Mouse (Mus musculus) MEL (cell line): ENCODE data around the gene Magi2. TPM values are rescaled to one million over a fixed set of nuclear protein-coding genes. Genes with fewer than 3 reads are reported as not detected.
"Not testable (repeated sequence)": the region's sequence is repeated elsewhere in the genome, so short reads cannot be mapped to it uniquely, and the experiment has no call there.

Source experiments
- DNase-seq: peaks from one replicate; pipeline ENCODE4 v3.0.0; 2011; ENCODE audit warnings: low read depth, low spot score
- H3K27ac ChIP-seq: 2 replicates; pipeline ENCODE4 v1.5.1; 2012; ENCODE audit warnings: low read depth, mild to moderate bottlenecking, control low read depth, low read length, moderate library complexity; ENCODE audit not compliant: control insufficient read depth
- H3K27me3 ChIP-seq, 2 experiments: fragments of 150-350 bp in 1 of 2; sonication (generic) in 1 of 2; 2 replicates each; pipeline ENCODE4 v1.6.1; 2012; ENCODE audit warnings: low read length in 2 of 2, mild to moderate bottlenecking in 2 of 2, improper control_type of control experiment in 1 of 2, moderate library complexity in 1 of 2; ENCODE audit not compliant: insufficient read depth in 2 of 2, control insufficient read depth in 1 of 2
- H3K36me3 ChIP-seq, 2 experiments: 2 replicates each; pipeline ENCODE4 v1.6.1; 2012 to 2014; ENCODE audit warnings: low read length in 2 of 2, improper control_type of control experiment in 1 of 2, inconsistent platforms in 1 of 2, mild to moderate bottlenecking in 1 of 2; ENCODE audit not compliant: insufficient read depth in 2 of 2, control insufficient read depth in 1 of 2
- H3K4me1 ChIP-seq, 2 experiments: fragments of 150-350 bp in 1 of 2; sonication (generic) in 1 of 2; 2 replicates each; pipeline ENCODE4 v1.6.1; 2012; ENCODE audit warnings: low read length in 2 of 2, improper control_type of control experiment in 1 of 2, mild to moderate bottlenecking in 1 of 2; ENCODE audit not compliant: insufficient read depth in 2 of 2, control insufficient read depth in 1 of 2
- H3K4me3 ChIP-seq, 2 experiments: fragments of 150-350 bp in 1 of 2; sonication (generic) in 1 of 2; 2 replicates each; pipeline ENCODE4 v1.5.1; 2012; ENCODE audit warnings: low read depth in 2 of 2, low read length in 2 of 2, mild to moderate bottlenecking in 2 of 2, moderate library complexity in 2 of 2, control low read depth in 1 of 2, improper control_type of control experiment in 1 of 2; ENCODE audit not compliant: control insufficient read depth in 1 of 2, insufficient read depth in 1 of 2
- H3K79me2 ChIP-seq: 2 replicates; pipeline ENCODE4 v1.6.1; 2012; ENCODE audit warnings: mild to moderate bottlenecking, low read length, moderate library complexity; ENCODE audit not compliant: control insufficient read depth, poor library complexity, insufficient read depth
- H3K9ac ChIP-seq: 2 replicates; pipeline ENCODE4 v1.6.1; 2012; ENCODE audit warnings: low read depth, mild to moderate bottlenecking, control low read depth, low read length, moderate library complexity; ENCODE audit not compliant: control insufficient read depth, poor library complexity, severe bottlenecking
- H3K9me3 ChIP-seq: fragments of 150-350 bp; sonication (generic); replicated peaks from 2 replicates; pipeline ENCODE4 v1.6.1; 2012; ENCODE audit warnings: mild to moderate bottlenecking, low read length, improper control_type of control experiment, moderate library complexity; ENCODE audit not compliant: insufficient read depth
- CHD2 ChIP-seq: IDR thresholded peaks from 2 replicates; pipeline ENCODE4 v1.6.1; 2011; ENCODE audit warnings: low read length, improper control_type of control experiment
- CTCF ChIP-seq, 3 experiments: IDR thresholded peaks in 2 of 3; conservative IDR thresholded peaks in 1 of 3; 2 replicates each; pipeline ENCODE4 v1.5.1; 2011 to 2012; ENCODE audit warnings: low read length in 3 of 3, low read depth in 2 of 3, mild to moderate bottlenecking in 2 of 3, improper control_type of control experiment in 1 of 3, inconsistent platforms in 1 of 3, mixed read lengths in 1 of 3, moderate library complexity in 1 of 3; ENCODE audit not compliant: control insufficient read depth in 1 of 3, insufficient read depth in 1 of 3, poor library complexity in 1 of 3, severe bottlenecking in 1 of 3
- ELF1 ChIP-seq: IDR thresholded peaks from 2 replicates; pipeline ENCODE4 v1.6.1; 2014; ENCODE audit warnings: low read depth, mild to moderate bottlenecking, inconsistent platforms, low read length, improper control_type of control experiment, moderate library complexity
- GABPA ChIP-seq: IDR thresholded peaks from 2 replicates; pipeline ENCODE4 v1.6.1; 2012; ENCODE audit warnings: low read depth, mild to moderate bottlenecking, inconsistent platforms, low read length, improper control_type of control experiment, moderate library complexity
- GATA1 ChIP-seq: IDR thresholded peaks from 2 replicates; pipeline ENCODE4 v1.6.1; 2011; ENCODE audit warnings: low read depth, low read length, improper control_type of control experiment
- HCFC1 ChIP-seq: IDR thresholded peaks from 2 replicates; pipeline ENCODE4 v1.6.1; 2012; ENCODE audit warnings: low read depth, mild to moderate bottlenecking, inconsistent platforms, low read length, improper control_type of control experiment, moderate library complexity
- KAT2A ChIP-seq: conservative IDR thresholded peaks from 2 replicates; pipeline ENCODE4 v1.6.1; 2012; ENCODE audit warnings: low read depth, low read length, improper control_type of control experiment, inconsistent platforms
- MAZ ChIP-seq: IDR thresholded peaks from 2 replicates; pipeline ENCODE4 v1.6.1; 2012; ENCODE audit warnings: low read depth, mild to moderate bottlenecking, inconsistent platforms, low read length, improper control_type of control experiment
- MYC ChIP-seq: IDR thresholded peaks from 2 replicates; pipeline ENCODE4 v1.6.1; 2011; ENCODE audit warnings: low read depth, mild to moderate bottlenecking, low read length, improper control_type of control experiment, moderate library complexity
- NRF1 ChIP-seq: IDR thresholded peaks from 2 replicates; pipeline ENCODE4 v1.6.1; 2014; ENCODE audit warnings: low read depth, mild to moderate bottlenecking, inconsistent platforms, low read length, improper control_type of control experiment, moderate library complexity; ENCODE audit not compliant: poor library complexity, insufficient read depth, severe bottlenecking
- POLR2A ChIP-seq, 2 experiments: IDR thresholded peaks; 2 replicates each; pipeline ENCODE4 v1.6.1; 2011 to 2012; ENCODE audit warnings: low read length in 2 of 2, mild to moderate bottlenecking in 2 of 2, control low read depth in 1 of 2, improper control_type of control experiment in 1 of 2, low read depth in 1 of 2, moderate library complexity in 1 of 2; ENCODE audit not compliant: control insufficient read depth in 1 of 2, insufficient read depth in 1 of 2, poor library complexity in 1 of 2
- POLR2AphosphoS2 ChIP-seq: IDR thresholded peaks from 2 replicates; pipeline ENCODE4 v1.6.1; 2011; ENCODE audit warnings: low read length, improper control_type of control experiment
- RAD21 ChIP-seq: IDR thresholded peaks from 2 replicates; pipeline ENCODE4 v1.6.1; 2011; ENCODE audit warnings: mild to moderate bottlenecking, low read depth, low read length, improper control_type of control experiment
- RCOR1 ChIP-seq: IDR thresholded peaks from 2 replicates; pipeline ENCODE4 v1.6.1; 2012; ENCODE audit warnings: low read depth, mild to moderate bottlenecking, inconsistent platforms, low read length, improper control_type of control experiment
- SIN3A ChIP-seq: IDR thresholded peaks from 2 replicates; pipeline ENCODE4 v1.6.1; 2012; ENCODE audit warnings: low read length, improper control_type of control experiment, inconsistent platforms
- TAL1 ChIP-seq: IDR thresholded peaks from 2 replicates; pipeline ENCODE4 v1.6.1; 2012; ENCODE audit warnings: mild to moderate bottlenecking, inconsistent platforms, low read length, moderate library complexity, mixed read lengths
- TBP ChIP-seq: IDR thresholded peaks from 2 replicates; pipeline ENCODE4 v1.8.0; 2011; ENCODE audit warnings: low read depth, low read length, improper control_type of control experiment
- TCF12 ChIP-seq: IDR thresholded peaks from 2 replicates; pipeline ENCODE4 v1.6.1; 2014; ENCODE audit warnings: low read depth, mild to moderate bottlenecking, inconsistent platforms, low read length, improper control_type of control experiment, moderate library complexity
- UBTF ChIP-seq: IDR thresholded peaks from 2 replicates; pipeline ENCODE4 v1.6.1; 2012; ENCODE audit warnings: low read depth, mild to moderate bottlenecking, inconsistent platforms, low read length, improper control_type of control experiment, moderate library complexity, borderline replicate concordance; ENCODE audit not compliant: insufficient read depth
- USF2 ChIP-seq, 2 experiments: IDR thresholded peaks; 2 replicates each; pipeline ENCODE4 v1.6.1; 2011 to 2012; ENCODE audit warnings: improper control_type of control experiment in 2 of 2, low read length in 2 of 2, borderline replicate concordance in 1 of 2, inconsistent platforms in 1 of 2, low read depth in 1 of 2, mild to moderate bottlenecking in 1 of 2; ENCODE audit not compliant: insufficient read depth in 1 of 2
- ZC3H11A ChIP-seq: IDR thresholded peaks from 2 replicates; pipeline ENCODE4 v1.6.1; 2012; ENCODE audit warnings: low read depth, mild to moderate bottlenecking, inconsistent platforms, low read length, improper control_type of control experiment
- ZMIZ1 ChIP-seq: IDR thresholded peaks from 2 replicates; pipeline ENCODE4 v1.6.1; 2012; ENCODE audit warnings: low read depth, mild to moderate bottlenecking, inconsistent platforms, low read length, improper control_type of control experiment, moderate library complexity
- polyA plus RNA-seq, 2 experiments: library from polyadenylated mRNA; stranded (reverse) in 1 of 2; unstranded in 1 of 2; fragments of >175 nt in 1 of 2; fragments of >200 nt in 1 of 2; gene quantifications; 2 replicates each; pipeline versions ENCODE4 v1.2.1 to v1.2.4; 2012; ENCODE audit warnings: low replicate concordance in 2 of 2, low read depth in 1 of 2; ENCODE audit not compliant: insufficient read length in 2 of 2, insufficient read depth in 1 of 2, missing spikeins in 1 of 2
- total RNA-seq: library from RNA; depleted of rRNA; stranded (reverse); fragments of 300-350 nt; gene quantifications from 2 replicates; pipeline ENCODE4 v1.2.3, GENCODE M21; 2012

Magi2 gene
- total and polyA plus RNA-seq, 3 experiments: 0.46 to 0.47 TPM; not detected in 1

- Histone ChIP-seq H3K9ac (no peak overlapping the region), H3K79me2 (no peaks in the 10 kb centered on the region), H3K36me3 (no peaks in the 10 kb centered on the region), H3K9me3 (no peaks in the 10 kb centered on the region), H3K27me3 (peaks cover 0 to 1% of the 10 kb centered on the region in 2 experiments; a peak in 1 of 4 replicates), H3K4me3 (no peak overlapping the region), H3K4me1 (no peaks in the 10 kb centered on the region), H3K27ac (no peak overlapping the region)
- TF ChIP-seq TCF12 (no peak), MAZ (no peak), RCOR1 (no peak), TAL1 (no peak), USF2 (IDR thresholded peaks at IDR 0.05; ENCODE audit: borderline replicate concordance in 1 of 2, insufficient read depth in 1 of 2, low read depth in 1 of 2, low read length in 2 of 2) (no peak), NRF1 (no peak), RAD21 (no peak), TBP (no peak), SIN3A (no peak), KAT2A (no peak), POLR2AphosphoS2 (no peak), ZC3H11A (no peak), ELF1 (no peak), GABPA (no peak), MYC (no peak), POLR2A (IDR thresholded peaks at IDR 0.05; ENCODE audit: control insufficient read depth in 1 of 2, insufficient read depth in 1 of 2, low read depth in 1 of 2, low read length in 2 of 2, poor library complexity in 1 of 2) (no peak), CTCF (IDR thresholded peaks at IDR 0.05 in 2 of 3, conservative IDR thresholded peaks at IDR 0.05 in 1 of 3; ENCODE audit: control insufficient read depth in 1 of 3, insufficient read depth in 1 of 3, low read depth in 2 of 3, low read length in 3 of 3, poor library complexity in 1 of 3, severe bottlenecking in 1 of 3) (no peak)
- DNase-seq: no peak
These were observed 1296.9 kb downstream of the Magi2 start for GRCm38 (mm10) chr5:20523776-20524175.

- H3K27me3 ChIP-seq, H3K4me3 ChIP-seq, H3K9me3 ChIP-seq, H3K27ac ChIP-seq, H3K36me3 ChIP-seq, H3K9ac ChIP-seq, H3K79me2 ChIP-seq, H3K4me1 ChIP-seq, DNase-seq: not testable (repeated sequence)
These were observed 1299.8 kb downstream of the Magi2 start for GRCm38 (mm10) chr5:20526588-20526987.

- Histone ChIP-seq H3K4me3 (no peak overlapping the region), H3K9ac (no peak overlapping the region), H3K9me3 (no peaks in the 10 kb centered on the region), H3K27ac (no peak overlapping the region), H3K79me2 (no peaks in the 10 kb centered on the region), H3K4me1 (no peaks in the 10 kb centered on the region), H3K36me3 (no peaks in the 10 kb centered on the region)
- no peak for DNase-seq
- no peak for TF ChIP-seq UBTF
- TF ChIP-seq GATA1: no peak
- TF ChIP-seq MAZ: no peak
- TF ChIP-seq ZC3H11A: no peak
- TF ChIP-seq CHD2: no peak
- no peak for TF ChIP-seq HCFC1
- TF ChIP-seq NRF1: no peak
- no peak for TF ChIP-seq POLR2A (IDR thresholded peaks at IDR 0.05; ENCODE audit: control insufficient read depth in 1 of 2, insufficient read depth in 1 of 2, low read depth in 1 of 2, low read length in 2 of 2, poor library complexity in 1 of 2)
- no peak for TF ChIP-seq TAL1
- TF ChIP-seq ZMIZ1: no peak
- TF ChIP-seq, all 39 proteins: peak for 0
- no peaks in the 10 kb centered on the region for H3K27me3 ChIP-seq
These were observed 1309.7 kb downstream of the Magi2 start for GRCm38 (mm10) chr5:20536544-20536943.
